Mouse (Mus musculus) monocyte, adult 2 months (primary cell): Measurements from ENCODE around the gene Chchd4.
A peak's percentile ranks its signal among the peaks of the same experiment; 100 is the strongest.

Experiments
- DNase-seq, 2 experiments: peaks; one replicate each; pipeline ENCODE4 v3.0.0; 2022; ENCODE audit warnings: low spot score in 2 of 2, low read depth in 1 of 2

Chchd4 gene

DNA sequence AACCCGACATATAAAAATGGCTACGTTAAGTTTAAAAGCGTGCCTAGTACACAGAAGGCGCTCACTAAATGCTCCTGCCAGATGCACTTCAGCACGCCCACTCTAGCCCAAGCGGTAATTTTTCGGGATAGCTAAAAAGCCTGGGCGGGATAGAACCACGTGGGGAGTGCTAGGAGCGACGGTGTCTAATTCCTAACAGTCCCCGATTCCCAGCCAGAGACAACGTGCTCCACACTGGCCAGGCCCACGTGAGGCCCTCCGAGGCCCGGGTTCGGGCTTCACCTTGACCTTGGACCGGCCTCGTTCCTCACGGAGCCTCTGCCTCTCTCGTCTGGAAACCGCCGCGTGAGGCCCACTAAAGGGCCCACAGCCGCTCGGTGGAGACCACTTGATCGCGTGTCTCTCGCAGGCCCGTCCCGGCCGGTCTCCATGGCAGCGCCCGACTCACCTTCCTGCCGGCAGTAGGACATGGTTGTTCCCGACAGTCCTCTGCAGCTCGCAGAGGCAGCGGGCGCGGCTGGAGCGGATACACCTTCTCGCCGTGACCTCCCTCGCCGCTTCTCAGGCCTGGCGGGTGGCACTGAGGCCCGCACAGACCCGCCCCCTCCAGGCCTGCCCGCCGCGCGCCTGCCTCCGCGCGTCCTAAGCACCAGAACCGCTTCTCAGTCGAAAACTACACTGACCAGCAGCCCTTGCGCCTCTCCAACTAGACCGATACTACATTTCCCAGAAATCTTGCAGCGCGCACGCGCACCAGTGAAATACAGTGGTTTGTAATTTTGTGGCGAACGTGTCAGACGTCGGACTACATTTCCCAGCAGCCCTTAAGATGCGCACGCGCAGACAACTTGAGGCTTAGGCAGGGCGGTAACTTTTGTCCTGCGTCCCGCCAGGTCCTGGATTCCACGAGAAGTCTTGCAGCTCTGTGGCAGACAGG is at the start of gene Chchd4, which contains the start of gene Tmem43:
TSS of gene Chchd4 (minus strand) at position 679 of the 937 bp plus-strand sequence.
TSS of gene Tmem43 (plus strand) at position 836 of the 937 bp plus-strand sequence.
- peak; percentile 95 to 96 for DNase-seq

- no peak for DNase-seq
Observed at GRCm38 (mm10) chr6:91522816-91523215, 49.5 kb upstream of the Chchd4 start.

GRCm38 (mm10) chr6:91518454-91519020 is 45.2 kb upstream of the Chchd4 start:
- no peak for DNase-seq

DNA sequence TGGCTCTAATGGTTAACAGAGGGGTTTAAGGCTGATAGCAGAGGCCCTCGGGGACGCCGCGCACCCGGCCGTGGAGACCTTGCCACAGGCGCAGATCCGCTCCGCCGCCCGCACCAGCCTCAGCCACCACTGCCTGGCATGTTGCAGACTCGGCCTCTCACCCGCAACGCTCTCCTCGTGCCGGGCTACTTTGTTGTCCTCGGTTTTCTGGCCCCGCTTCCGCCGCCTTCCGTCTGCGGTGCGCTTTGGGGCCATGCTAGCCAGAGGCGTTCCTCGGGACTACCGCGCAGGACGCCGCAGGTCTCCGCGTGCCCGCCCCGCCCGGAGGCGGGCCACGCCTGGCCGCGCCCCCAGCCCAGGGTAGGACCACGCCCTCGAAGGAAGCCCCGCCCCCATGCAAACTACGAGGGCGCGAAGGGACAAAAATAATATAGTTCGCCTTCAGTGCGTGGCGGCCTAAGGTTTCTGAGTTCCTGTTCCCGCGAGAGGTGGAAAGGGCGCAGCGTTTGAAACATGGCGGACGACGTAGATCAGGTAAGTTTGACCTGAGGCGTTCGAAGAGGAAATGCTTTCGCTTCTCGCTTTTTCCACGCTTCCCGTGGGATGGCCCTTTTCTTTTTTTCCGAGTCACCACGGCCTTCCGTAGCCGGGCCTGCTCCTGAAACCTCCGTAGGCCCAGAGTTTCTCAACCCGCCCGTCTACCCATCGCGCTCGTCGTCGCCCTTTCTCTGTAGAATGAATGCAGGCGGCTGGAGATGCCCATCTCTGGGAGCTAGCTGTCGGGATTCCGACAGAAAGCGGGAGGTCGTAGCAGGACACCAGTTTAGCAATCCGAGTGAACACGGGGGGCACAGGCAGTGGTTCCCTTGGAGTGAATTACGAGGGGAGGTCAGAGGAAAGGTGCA is 42.5 kb upstream of the Chchd4 start, which contains the start of the genes Xpc and Lsm3:
TSS of gene Xpc (minus strand) at position 344 of the 905 bp plus-strand sequence.
TSS of gene Lsm3 (plus strand) at position 384 of the 905 bp plus-strand sequence.
- peak; percentile 93 to 98 for DNase-seq

- no peak for DNase-seq
Observed at GRCm38 (mm10) chr6:91514737-91515362, 41.5 kb upstream of the Chchd4 start.

DNA sequence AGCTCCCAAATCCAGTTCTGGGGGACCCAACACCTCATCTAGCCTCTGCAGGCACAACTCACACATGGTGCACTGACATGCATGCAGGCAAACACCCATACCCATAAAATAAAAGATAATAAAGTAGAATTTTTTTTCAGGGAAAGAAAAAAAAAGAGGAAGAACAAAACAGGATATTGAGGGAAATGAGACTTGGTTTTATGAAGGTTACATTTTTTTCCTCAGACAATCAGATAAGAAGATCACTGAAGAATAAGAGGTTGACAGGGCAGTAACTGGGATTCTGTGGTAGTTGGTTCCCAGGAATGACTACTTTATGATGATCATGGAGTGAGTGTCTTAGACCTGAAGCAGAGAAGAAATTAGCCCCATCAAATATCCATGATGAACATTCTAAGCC is 40.8 kb upstream of the Chchd4 start:
- no peak for DNase-seq

GRCm38 (mm10) chr6:91510211-91510610 is 36.9 kb upstream of the Chchd4 start:
- no peak for DNase-seq

DNA sequence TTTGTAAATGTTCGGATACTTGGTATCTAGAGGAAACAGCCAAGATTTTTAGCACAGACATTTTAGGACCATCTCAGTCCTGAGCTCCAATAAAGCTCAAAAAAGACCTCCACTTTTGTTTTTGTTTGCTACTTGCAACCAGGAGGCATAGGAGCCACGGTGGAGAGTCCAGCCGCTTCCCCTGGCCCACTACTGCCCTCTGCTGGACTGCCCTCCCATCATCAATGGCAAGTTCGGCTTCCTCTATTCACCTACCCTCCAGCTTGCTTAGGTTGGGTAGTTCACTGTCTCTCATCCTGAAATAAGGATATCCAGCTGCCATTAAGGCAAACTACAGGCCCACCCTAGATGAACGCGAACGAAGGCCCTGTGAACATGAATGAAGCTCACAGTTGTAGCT is 36.0 kb upstream of the Chchd4 start:
- DNase-seq: peak; percentile 57 to 68

DNA sequence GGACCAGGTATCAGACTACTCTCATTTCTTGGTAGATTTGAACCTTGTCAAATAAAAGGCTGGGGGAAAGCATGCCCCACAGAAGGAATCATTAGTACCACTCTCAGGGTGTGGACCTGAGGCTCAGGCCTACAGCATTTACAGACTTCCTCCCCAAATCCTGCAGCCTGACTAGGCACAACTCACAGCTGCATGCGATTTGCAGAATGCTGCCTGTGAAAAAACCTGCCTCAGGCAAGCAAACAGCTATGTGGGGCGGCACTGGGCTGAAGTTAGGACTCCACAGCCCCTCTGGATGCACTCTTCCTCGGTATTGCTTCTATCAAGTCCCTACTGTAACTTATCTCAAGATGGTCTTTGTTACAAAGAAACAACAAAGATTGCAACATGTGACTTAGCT is 34.7 kb upstream of the Chchd4 start:
- no peak for DNase-seq

DNA sequence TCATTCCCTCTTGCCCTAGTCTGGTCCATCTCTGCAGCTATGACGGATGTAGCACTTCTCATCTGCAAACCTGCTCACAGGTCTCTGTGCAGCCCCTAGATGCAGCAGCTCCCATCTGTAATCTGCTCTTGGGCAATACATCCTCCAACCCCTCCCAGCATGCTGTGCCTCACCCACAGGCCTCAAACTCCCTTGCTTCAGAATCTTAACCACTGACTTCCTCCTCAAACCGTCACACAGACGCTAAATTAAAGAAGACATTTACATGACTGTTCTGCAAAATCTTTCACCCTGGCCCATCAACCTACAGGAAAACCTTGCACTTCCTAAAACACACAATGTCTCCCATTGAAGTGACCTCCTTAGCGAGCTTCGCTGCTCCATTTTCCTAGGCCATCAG is 32.7 kb upstream of the Chchd4 start:
- DNase-seq: peak; percentile 41 to 42

- DNase-seq: no peak
Observed at GRCm38 (mm10) chr6:91503302-91503701, 30.0 kb upstream of the Chchd4 start.

GRCm38 (mm10) chr6:91494526-91494925 is 21.2 kb upstream of the Chchd4 start:
- DNase-seq: no peak

DNA sequence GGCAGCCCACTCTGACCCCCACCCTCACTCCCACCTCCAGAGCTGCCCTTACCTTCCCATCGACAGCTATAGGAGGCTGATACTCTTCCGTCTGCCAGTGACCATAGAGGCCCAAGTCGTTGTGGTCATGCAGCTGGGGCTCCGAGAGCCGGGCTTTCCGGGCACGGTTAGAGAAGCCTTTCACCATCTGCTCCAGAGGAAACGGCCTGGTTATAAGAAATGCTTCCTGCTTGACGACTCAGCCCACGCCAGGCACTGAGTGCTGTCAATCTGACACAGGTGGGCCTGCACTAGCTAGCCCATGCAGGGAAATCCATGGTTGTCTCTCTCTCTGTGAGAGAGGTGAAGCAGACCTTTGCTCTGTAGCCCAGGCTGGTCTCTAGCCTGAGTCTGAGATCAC is 19.7 kb upstream of the Chchd4 start:
- no peak for DNase-seq

GRCm38 (mm10) chr6:91491004-91491403 is 17.7 kb upstream of the Chchd4 start:
- no peak for DNase-seq

GRCm38 (mm10) chr6:91489872-91490271 is 16.5 kb upstream of the Chchd4 start:
- DNase-seq: no peak

DNA sequence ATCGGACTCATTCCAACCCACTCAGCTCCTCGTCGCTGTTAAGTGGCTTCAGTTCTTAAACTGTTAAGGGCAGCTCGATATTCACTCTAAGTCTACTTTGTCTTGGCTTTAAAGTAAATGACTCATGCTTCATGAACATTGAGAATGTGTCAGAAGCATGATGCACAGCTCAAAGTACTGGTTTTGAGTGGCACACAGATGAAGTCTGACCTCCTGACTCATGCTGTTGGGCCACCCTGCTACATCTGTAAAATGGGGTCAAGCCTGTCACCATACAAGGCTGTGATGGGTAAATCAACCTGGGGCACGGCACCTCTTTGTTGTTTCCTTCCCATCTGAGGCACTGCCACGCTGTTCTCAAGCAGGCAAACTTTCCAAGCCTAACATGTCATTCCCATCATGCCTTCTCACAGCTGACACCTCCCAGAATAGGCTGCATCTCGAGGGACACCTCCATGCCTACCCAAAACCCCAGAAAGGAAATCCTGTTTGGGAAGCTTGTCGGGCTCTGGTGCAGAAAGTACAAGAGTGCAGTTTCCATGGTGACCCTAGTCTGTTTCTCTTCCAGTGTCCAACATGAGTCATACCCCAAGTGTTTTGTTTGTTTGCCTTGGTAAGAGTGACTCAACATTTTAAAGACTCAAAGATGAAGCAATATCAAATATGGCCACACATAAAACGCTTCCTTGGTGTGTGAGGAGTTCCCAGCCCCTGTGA is 15.3 kb upstream of the Chchd4 start:
- DNase-seq: peak in 1 of 2 experiments; percentile 24

DNA sequence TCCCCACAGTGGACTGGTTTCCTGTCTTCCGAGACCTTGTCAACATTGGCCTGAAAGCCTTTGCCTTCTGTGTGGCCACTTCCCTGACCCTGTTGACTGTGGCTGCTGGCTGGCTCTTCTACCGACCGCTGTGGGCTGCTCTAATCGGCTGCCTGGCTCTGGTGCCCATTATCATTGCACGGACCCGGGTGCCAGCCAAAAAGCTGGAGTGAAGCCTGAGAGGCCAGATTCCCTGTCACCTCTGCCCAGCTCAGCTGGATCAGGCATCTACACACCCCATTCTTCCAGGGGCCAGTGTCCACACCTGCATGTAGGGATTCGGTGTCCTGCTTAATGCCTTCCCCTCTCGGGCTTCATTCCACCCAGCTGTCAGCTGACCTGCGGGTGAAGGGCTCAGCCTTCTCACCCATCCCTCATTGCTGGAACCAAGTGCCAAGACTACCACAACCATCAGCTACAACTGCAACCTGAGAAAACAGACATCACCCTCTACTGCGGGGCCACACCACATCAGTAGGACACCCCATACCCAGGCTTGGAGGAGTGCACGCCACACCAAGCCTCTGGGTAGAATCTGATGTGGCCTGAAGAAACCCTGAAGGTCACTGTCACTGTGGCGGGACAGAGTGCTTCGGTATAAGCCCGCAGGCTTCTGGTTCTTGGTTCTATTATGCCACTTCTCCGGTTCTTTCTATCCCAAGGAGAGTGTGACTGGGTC is 13.5 kb upstream of the Chchd4 start:
- no peak for DNase-seq

- no peak for DNase-seq
Observed at GRCm38 (mm10) chr6:91483371-91483770, 10.0 kb upstream of the Chchd4 start.

DNA sequence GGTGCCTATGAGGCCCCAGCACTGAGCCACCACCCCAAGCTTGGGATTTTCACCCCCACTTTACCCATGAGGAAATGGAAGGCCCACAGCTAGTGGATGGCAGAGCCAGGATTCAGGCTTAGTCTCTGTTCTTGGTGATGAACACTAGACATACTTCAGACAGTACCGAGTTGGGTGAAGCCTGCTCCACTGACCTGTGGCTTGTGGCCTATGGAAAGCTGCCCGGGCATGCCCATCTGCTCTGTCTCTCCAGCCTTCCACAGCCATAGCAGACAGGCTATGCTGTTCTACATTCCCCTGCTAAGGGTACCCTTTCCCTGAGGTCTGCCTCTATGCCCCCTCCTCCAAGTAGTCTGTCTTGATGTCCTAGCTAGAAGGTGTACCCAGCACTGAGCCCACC is 3.2 kb upstream of the Chchd4 start:
- DNase-seq: no peak
